Mouse (Mus musculus): ENCODE results near the gene Npb. TPM values are rescaled to one million over a fixed set of nuclear protein-coding genes. Genes with fewer than 3 reads are reported as not detected.

Npb gene
- total and polyA plus RNA-seq, 3 experiments: 0.27 to 1.7 TPM; not detected in 1

DNA sequence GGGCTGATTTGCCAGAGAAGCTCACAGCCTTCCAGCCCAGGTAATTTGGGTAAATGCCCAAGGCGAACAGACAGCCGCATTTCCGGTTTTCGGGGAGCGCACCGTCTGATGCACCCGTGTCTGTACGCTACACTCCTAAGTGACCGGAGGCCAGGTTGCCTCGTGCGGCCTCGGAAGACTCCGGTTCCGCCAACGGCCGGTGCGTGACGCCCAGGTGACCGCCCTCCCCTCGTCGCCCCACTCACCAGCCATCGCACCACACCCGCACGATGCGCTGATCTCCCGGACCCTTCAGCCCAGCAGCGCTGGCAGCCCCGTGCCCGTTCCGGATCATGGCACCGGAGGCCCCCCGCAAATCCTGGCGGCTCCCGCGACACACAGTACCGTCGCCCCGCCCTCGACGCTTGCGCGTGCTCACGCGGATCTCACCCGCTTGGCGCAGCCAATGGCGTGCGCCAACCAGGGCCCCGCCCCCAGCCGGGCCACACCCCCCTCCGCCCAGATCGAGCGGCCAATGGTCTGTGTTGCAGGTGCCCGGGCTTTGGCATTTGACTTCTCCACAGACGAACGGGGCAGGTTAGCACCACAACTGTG, 9.3 kb downstream of the Npb start, which contains the start of gene Pcyt2 (continued):
- TF ChIP-seq ZNF384 (IDR thresholded peaks at IDR 0.05; ENCODE audit: low read depth, low read length) (no peak), ELF1 (IDR thresholded peaks at IDR 0.05; ENCODE audit: low read depth, low read length) (0 out of 2 replicates have a peak, but pooled peaks have one; percentile 8)

DNA sequence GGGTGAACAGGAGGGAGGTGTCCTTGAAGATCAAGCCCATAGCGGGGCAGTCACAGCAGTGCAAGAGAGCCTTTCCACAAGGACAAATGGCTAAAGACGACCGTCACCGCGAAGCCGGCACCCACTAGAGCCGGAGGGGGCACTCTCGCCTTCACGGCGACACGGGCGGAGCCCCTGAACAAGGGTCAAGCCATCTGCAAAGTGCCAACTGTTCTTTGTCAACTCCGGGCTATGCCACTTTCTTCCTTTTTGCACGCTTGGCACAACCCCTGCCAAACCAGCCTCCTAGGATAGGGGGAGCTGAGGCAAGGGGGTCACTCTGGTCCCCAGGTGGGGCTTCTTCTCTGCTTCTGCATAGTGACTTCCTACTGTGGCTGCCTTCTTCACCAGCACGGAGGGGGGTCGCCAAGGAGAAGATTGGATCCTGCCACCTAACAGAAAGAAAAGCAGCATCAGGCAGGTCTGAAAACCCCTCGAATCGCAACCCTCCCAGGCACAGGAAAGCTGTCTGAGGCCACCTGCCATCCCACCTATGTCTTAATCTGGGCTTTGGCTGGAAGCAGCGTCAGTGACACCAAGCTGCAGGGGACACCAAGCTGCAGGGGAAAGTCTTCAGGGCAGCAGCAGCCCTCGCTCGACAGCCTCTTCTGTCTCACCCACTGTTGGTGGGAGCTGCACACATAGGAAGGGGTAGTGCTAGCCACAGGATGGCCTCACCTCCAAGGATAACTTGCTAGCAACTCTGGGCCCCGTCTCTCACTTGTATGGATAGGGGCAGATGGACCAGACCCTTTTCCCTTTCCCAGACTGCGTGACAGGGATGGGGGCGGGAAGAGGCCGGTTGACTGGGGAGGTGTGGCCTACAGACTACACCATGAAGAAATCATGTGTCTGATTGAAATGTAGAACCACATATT, 10.6 kb downstream of the Npb start:
- TF ChIP-seq MYC (IDR thresholded peaks at IDR 0.05; ENCODE audit: low read depth, low read length) (no peak), ZNF384 (IDR thresholded peaks at IDR 0.05; ENCODE audit: low read depth, low read length) (no peak), E2F4 (IDR thresholded peaks at IDR 0.05; ENCODE audit: borderline replicate concordance, low read depth, low read length) (no peak), GATA1 (IDR thresholded peaks at IDR 0.05; ENCODE audit: low read depth, low read length) (no peak), POLR2A (IDR thresholded peaks at IDR 0.05; ENCODE audit: control insufficient read depth in 1 of 2, insufficient read depth in 1 of 2, low read depth in 1 of 2, low read length in 2 of 2, poor library complexity in 1 of 2) (no peak), SIN3A (IDR thresholded peaks at IDR 0.05; ENCODE audit: low read length) (no peak), RCOR1 (IDR thresholded peaks at IDR 0.05; ENCODE audit: low read depth, low read length) (no peak), ELF1 (IDR thresholded peaks at IDR 0.05; ENCODE audit: low read depth, low read length) (no peak)
- peaks cover 7 to 8% of the 10 kb centered on the region in 2 experiments for H3K36me3 ChIP-seq (ENCODE audit: control insufficient read depth in 1 of 2, insufficient read depth in 2 of 2, low read length in 2 of 2)
- H3K79me2 ChIP-seq (ENCODE audit: control insufficient read depth, insufficient read depth, low read length, poor library complexity): peaks cover 33% of the 10 kb centered on the region
- no peak overlapping the region for H3K9ac ChIP-seq (ENCODE audit: control insufficient read depth, low read depth, low read length, poor library complexity, severe bottlenecking)
- H3K27ac ChIP-seq (ENCODE audit: control insufficient read depth, low read depth, low read length): no peak overlapping the region
- H3K4me3 ChIP-seq (ENCODE audit: control insufficient read depth in 1 of 2, insufficient read depth in 1 of 2, low read depth in 2 of 2, low read length in 2 of 2): no peak overlapping the region
- H3K27me3 ChIP-seq (ENCODE audit: control insufficient read depth in 1 of 2, insufficient read depth in 2 of 2, low read length in 2 of 2): no peaks in the 10 kb centered on the region
- H3K9me3 ChIP-seq (replicated peaks; ENCODE audit: insufficient read depth, low read length): no peaks in the 10 kb centered on the region
- DNase-seq (ENCODE audit: low read depth, low spot score): no peak
- H3K4me1 ChIP-seq (ENCODE audit: control insufficient read depth in 1 of 2, insufficient read depth in 2 of 2, low read length in 2 of 2): peaks cover 0 to 12% of the 10 kb centered on the region in 2 experiments; a peak in 3 of 4 replicates

DNA sequence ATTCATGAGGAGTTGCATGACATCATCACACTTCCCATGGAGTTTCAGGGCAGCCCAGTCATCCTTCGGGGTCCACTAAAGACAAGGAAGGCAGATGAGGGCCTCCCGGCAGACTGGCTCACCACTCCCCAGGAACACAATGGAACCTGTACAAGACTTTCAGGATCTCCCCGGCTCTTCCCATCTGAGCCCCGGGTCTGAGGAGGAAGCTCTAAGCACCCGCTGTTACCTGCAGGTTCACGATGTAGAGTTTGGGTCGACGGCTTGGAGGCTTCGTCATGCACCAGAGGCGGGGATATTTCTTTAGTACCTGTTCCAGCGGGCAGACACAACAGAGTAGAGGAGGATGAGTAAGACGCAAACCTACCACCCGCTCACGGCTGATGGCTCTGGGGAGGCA, 11.9 kb downstream of the Npb start:
- H3K36me3 ChIP-seq (ENCODE audit: control insufficient read depth in 1 of 2, insufficient read depth in 2 of 2, low read length in 2 of 2): peaks cover 7 to 12% of the 10 kb centered on the region in 2 experiments
- peaks cover 0 to 17% of the 10 kb centered on the region in 2 experiments; a peak in 3 of 4 replicates for H3K4me1 ChIP-seq (ENCODE audit: control insufficient read depth in 1 of 2, insufficient read depth in 2 of 2, low read length in 2 of 2)
- no peak overlapping the region for H3K27ac ChIP-seq (ENCODE audit: control insufficient read depth, low read depth, low read length)
- TF ChIP-seq ZKSCAN1 (IDR thresholded peaks at IDR 0.05; ENCODE audit: low read depth, low read length) (no peak), MAX (IDR thresholded peaks at IDR 0.05; ENCODE audit: low read length) (no peak), CHD1 (IDR thresholded peaks at IDR 0.05; ENCODE audit: low read depth, low read length) (no peak), UBTF (IDR thresholded peaks at IDR 0.05; ENCODE audit: borderline replicate concordance, insufficient read depth, low read depth, low read length) (no peak), GABPA (IDR thresholded peaks at IDR 0.05; ENCODE audit: low read depth, low read length) (no peak), MAZ (IDR thresholded peaks at IDR 0.05; ENCODE audit: low read depth, low read length) (no peak), CHD2 (IDR thresholded peaks at IDR 0.05; ENCODE audit: low read length) (no peak), ELF1 (IDR thresholded peaks at IDR 0.05; ENCODE audit: low read depth, low read length) (no peak), EP300 (IDR thresholded peaks at IDR 0.05; ENCODE audit: low read depth in 1 of 2, low read length in 2 of 2) (no peak), BHLHE40 (IDR thresholded peaks at IDR 0.05; ENCODE audit: borderline replicate concordance, low read depth, low read length) (no peak), ZC3H11A (IDR thresholded peaks at IDR 0.05; ENCODE audit: low read depth, low read length) (no peak), ETS1 (IDR thresholded peaks at IDR 0.05; ENCODE audit: low read depth, low read length) (no peak), CTCF (IDR thresholded peaks at IDR 0.05 in 2 of 3, conservative IDR thresholded peaks at IDR 0.05 in 1 of 3; ENCODE audit: control insufficient read depth in 1 of 3, insufficient read depth in 1 of 3, low read depth in 2 of 3, low read length in 3 of 3, poor library complexity in 1 of 3, severe bottlenecking in 1 of 3) (no peak), TAL1 (IDR thresholded peaks at IDR 0.05; ENCODE audit: low read length) (no peak), GATA1 (IDR thresholded peaks at IDR 0.05; ENCODE audit: low read depth, low read length) (no peak), MAFK (IDR thresholded peaks at IDR 0.05; ENCODE audit: borderline replicate concordance, low read depth, low read length) (no peak), USF1 (IDR thresholded peaks at IDR 0.05; ENCODE audit: low read depth, low read length) (no peak)
- no peak overlapping the region for H3K9ac ChIP-seq (ENCODE audit: control insufficient read depth, low read depth, low read length, poor library complexity, severe bottlenecking)
- DNase-seq (ENCODE audit: low read depth, low spot score): no peak
- H3K79me2 ChIP-seq (ENCODE audit: control insufficient read depth, insufficient read depth, low read length, poor library complexity): peaks cover 42% of the 10 kb centered on the region
- H3K4me3 ChIP-seq (ENCODE audit: control insufficient read depth in 1 of 2, insufficient read depth in 1 of 2, low read depth in 2 of 2, low read length in 2 of 2): no peak overlapping the region
- H3K9me3 ChIP-seq (replicated peaks; ENCODE audit: insufficient read depth, low read length): no peaks in the 10 kb centered on the region
- no peaks in the 10 kb centered on the region for H3K27me3 ChIP-seq (ENCODE audit: control insufficient read depth in 1 of 2, insufficient read depth in 2 of 2, low read length in 2 of 2)

Data from MEL (cell line).